Mouse (Mus musculus) kidney, adult 2 months (tissue): ENCODE results near the gene Nphs1. TPM values are rescaled to one million over a fixed set of nuclear protein-coding genes. Genes with fewer than 3 reads are reported as not detected.
A peak's percentile ranks its signal among the peaks of the same experiment; 100 is the strongest.

Source experiments
- DNase-seq: peaks from one replicate; pipeline ENCODE4 v3.0.0; 2021
- H3K27ac ChIP-seq: fragments of 200-500 bp; 2 replicates; pipeline ENCODE4 v1.5.1; 2012; ENCODE audit warnings: low read depth, low read length, control low read depth, inconsistent platforms; ENCODE audit not compliant: insufficient read depth
- H3K27me3 ChIP-seq: fragments of 200-500 bp; replicated peaks from 2 replicates; pipeline ENCODE4 v1.6.1; 2012; ENCODE audit warnings: mild to moderate bottlenecking, moderate library complexity, low read length, inconsistent platforms; ENCODE audit not compliant: control insufficient read depth, insufficient read depth
- H3K36me3 ChIP-seq: fragments of 200-500 bp; 2 replicates; pipeline ENCODE4 v1.6.1; 2012; ENCODE audit warnings: mild to moderate bottlenecking, moderate library complexity, low read length, inconsistent platforms; ENCODE audit not compliant: control insufficient read depth, insufficient read depth
- H3K4me1 ChIP-seq: fragments of 200-500 bp; 2 replicates; pipeline ENCODE4 v1.6.1; 2011; ENCODE audit warnings: low read length; ENCODE audit not compliant: control insufficient read depth, insufficient read depth
- H3K4me3 ChIP-seq: fragments of 200-500 bp; 2 replicates; pipeline ENCODE4 v1.5.1; 2011; ENCODE audit warnings: mild to moderate bottlenecking, low read depth, low read length, control low read depth; ENCODE audit not compliant: insufficient read depth
- CTCF ChIP-seq: fragments of 200-500 bp; conservative IDR thresholded peaks from 2 replicates; pipeline ENCODE4 v1.5.1; 2011; ENCODE audit warnings: low read depth, mild to moderate bottlenecking, control low read depth, low read length, moderate library complexity, mixed read lengths; ENCODE audit not compliant: insufficient read depth, insufficient read length
- POLR2A ChIP-seq: fragments of 200-500 bp; IDR thresholded peaks from one replicate; pipeline ENCODE4 v1.6.1; 2011; ENCODE audit warnings: low read depth, low read length, control low read depth
- WGBS: fragments of 180-500 bp; shearing (Covaris S2); methylation state at CpG from one replicate; pipeline ENCODE4 v1.1.7; 2018; 5-methylcytosine and 5-hydroxymethylcytosine counted together
- polyA plus RNA-seq: library from polyadenylated mRNA; depleted of rRNA; stranded (reverse); fragments of >200 nt; gene quantifications from 2 replicates; pipeline ENCODE4 v1.2.3, GENCODE M21; 2012; rRNA removed

Gene Nphs1
- polyA plus RNA-seq, 1 experiment, result 39.9 TPM

- no peak overlapping the region for H3K4me3 ChIP-seq
- no peaks in the 10 kb centered on the region for H3K36me3 ChIP-seq
- WGBS, result 30% methylated on average over 8 of the region's 8 CpGs
- peaks cover 2% of the 10 kb centered on the region; the same call in 1 of the 2 replicates for H3K4me1 ChIP-seq
- no peak for TF ChIP-seq CTCF
- TF ChIP-seq POLR2A, result no peak
- no peaks in the 10 kb centered on the region for H3K27me3 ChIP-seq
- no peak overlapping the region for H3K27ac ChIP-seq
- DNase-seq, result peak; percentile 81
Observed at GRCm38 (mm10) chr7:30532931-30533330, 74.8 kb downstream of the Nphs1 start.

- H3K4me3 ChIP-seq, result peak overlapping the region; percentile 72
- H3K4me1 ChIP-seq, result peaks cover 2% of the 10 kb centered on the region; the same call in 1 of the 2 replicates
- no peaks in the 10 kb centered on the region for H3K27me3 ChIP-seq
- H3K36me3 ChIP-seq, result no peaks in the 10 kb centered on the region
- H3K27ac ChIP-seq, result no peak overlapping the region
- WGBS, result 18% methylated on average over 23 of the region's 26 CpGs
- no peak for DNase-seq
- TF ChIP-seq CTCF (no peak), POLR2A (no peak)
Observed at GRCm38 (mm10) chr7:30533941-30534632, 76.0 kb downstream of the Nphs1 start.

GRCm38 (mm10) chr7:30534633-30535577 is 76.8 kb downstream of the Nphs1 start, which contains the start of gene Arhgap33:
Arhgap33 (minus strand) TSS chr7:30535060.
- no peaks in the 10 kb centered on the region for H3K27me3 ChIP-seq
- TF ChIP-seq CTCF, result no peak
- no peak for TF ChIP-seq POLR2A
- H3K4me3 ChIP-seq, result peak within 1 kb of the TSS; percentile 72
- DNase-seq, result peak; percentile 98
- H3K27ac ChIP-seq, result no peak within 1 kb of the TSS
- WGBS, result 1% methylated on average over 80 of the region's 84 CpGs
- H3K36me3 ChIP-seq, result no peaks in the 10 kb centered on the region
- H3K4me1 ChIP-seq, result peaks cover 2% of the 10 kb centered on the region; the same call in 1 of the 2 replicates

Other genes with a start within 250 kb of the Nphs1 start
- gene Polr2i, start 226.4 kb upstream of the Nphs1 start, polyA plus RNA-seq, result 187 and 196 TPM in 2 replicates
- 51.8 and 72.2 TPM in 2 replicates for gene Tbcb, start 226.0 kb upstream of the Nphs1 start, polyA plus RNA-seq
- gene Ovol3, start 222.6 kb upstream of the Nphs1 start, polyA plus RNA-seq, result 0.19 and 0.27 TPM in 2 replicates
- gene Thap8, start 178.2 kb upstream of the Nphs1 start, polyA plus RNA-seq, result 0.11 TPM in 1 of 2 replicates, not detected in the other
- 5.8 and 7.2 TPM in 2 replicates for gene Wdr62, start 177.9 kb upstream of the Nphs1 start, polyA plus RNA-seq
- gene Clip3, start 166.6 kb upstream of the Nphs1 start, polyA plus RNA-seq, result 4.2 and 4.9 TPM in 2 replicates
- gene Alkbh6, start 149.6 kb upstream of the Nphs1 start, polyA plus RNA-seq, result 99.0 and 122 TPM in 2 replicates
- gene Syne4, start 143.5 kb upstream of the Nphs1 start, polyA plus RNA-seq, result 162 and 170 TPM in 2 replicates
- 0.42 and 1.1 TPM in 2 replicates for gene E130208F15Rik, start 136.6 kb upstream of the Nphs1 start, polyA plus RNA-seq
- 26.4 and 27.3 TPM in 2 replicates for gene Sdhaf1, start 134.4 kb upstream of the Nphs1 start, polyA plus RNA-seq
- 9.6 and 11.6 TPM in 2 replicates for gene Lrfn3, start 95.5 kb upstream of the Nphs1 start, polyA plus RNA-seq
- gene Tyrobp, start 44.6 kb upstream of the Nphs1 start, polyA plus RNA-seq, result 51.3 and 83.0 TPM in 2 replicates
- gene Hcst, start 38.5 kb upstream of the Nphs1 start, polyA plus RNA-seq, result 3.7 and 12.0 TPM in 2 replicates
- gene Nfkbid, start 36.6 kb upstream of the Nphs1 start, polyA plus RNA-seq, result 1.8 and 3.1 TPM in 2 replicates
- gene Aplp1, start 12.8 kb upstream of the Nphs1 start, polyA plus RNA-seq, result 13.0 and 14.2 TPM in 2 replicates
- 0.30 and 0.33 TPM in 2 replicates for gene Kirrel2, start 625 bp upstream of the Nphs1 start, polyA plus RNA-seq
- 218 and 246 TPM in 2 replicates for gene Prodh2, start 35.3 kb downstream of the Nphs1 start, polyA plus RNA-seq
- 7.4 and 7.8 TPM in 2 replicates for gene Arhgap33, start 76.7 kb downstream of the Nphs1 start, polyA plus RNA-seq
- gene Hspb6, start 93.9 kb downstream of the Nphs1 start, polyA plus RNA-seq, result 21.6 and 50.4 TPM in 2 replicates
- 7.1 and 8.5 TPM in 2 replicates for gene Proser3, start 94.0 kb downstream of the Nphs1 start, polyA plus RNA-seq
- gene Lin37, start 101.5 kb downstream of the Nphs1 start, polyA plus RNA-seq, result 29.0 and 33.8 TPM in 2 replicates
- 47.9 and 54.5 TPM in 2 replicates for gene U2af1l4, start 105.0 kb downstream of the Nphs1 start, polyA plus RNA-seq
- gene Gm49396, start 105.0 kb downstream of the Nphs1 start, polyA plus RNA-seq, result 1.5 and 1.9 TPM in 2 replicates
- gene Psenen, start 105.3 kb downstream of the Nphs1 start, polyA plus RNA-seq, result 168 and 223 TPM in 2 replicates
- gene Igflr1, start 107.1 kb downstream of the Nphs1 start, polyA plus RNA-seq, result 5.2 and 5.4 TPM in 2 replicates
- gene Kmt2b, start 130.4 kb downstream of the Nphs1 start, polyA plus RNA-seq, result 26.7 and 31.6 TPM in 2 replicates
- gene Zbtb32, start 140.6 kb downstream of the Nphs1 start, polyA plus RNA-seq, result 1.3 and 1.4 TPM in 2 replicates
- gene Upk1a, start 154.5 kb downstream of the Nphs1 start, polyA plus RNA-seq, result 23.6 and 34.5 TPM in 2 replicates
- 1,228 and 1,575 TPM in 2 replicates for gene Cox6b1, start 167.8 kb downstream of the Nphs1 start, polyA plus RNA-seq
- gene Etv2, start 177.5 kb downstream of the Nphs1 start, polyA plus RNA-seq, result not detected in 2 replicates
- 46.0 and 51.4 TPM in 2 replicates for gene Rbm42, start 192.0 kb downstream of the Nphs1 start, polyA plus RNA-seq
- 8.9 and 9.1 TPM in 2 replicates for gene Haus5, start 206.7 kb downstream of the Nphs1 start, polyA plus RNA-seq
- not detected in 2 replicates for gene Pmis2, start 213.3 kb downstream of the Nphs1 start, polyA plus RNA-seq
- 0.96 and 1.4 TPM in 2 replicates for gene 2200002J24Rik, start 240.6 kb downstream of the Nphs1 start, polyA plus RNA-seq